Mouse (Mus musculus) ES-Bruce4 (cell line): ENCODE data around the gene Mrrf.

ENCODE experiments used
- CTCF ChIP-seq: IDR thresholded peaks from one replicate; pipeline ENCODE4 v1.8.1; 2011; ENCODE audit warnings: low read depth, low read length
- POLR2A ChIP-seq: IDR thresholded peaks from one replicate; pipeline ENCODE4 v1.8.1; 2011; ENCODE audit warnings: low read length; ENCODE audit not compliant: insufficient read depth

DNA sequence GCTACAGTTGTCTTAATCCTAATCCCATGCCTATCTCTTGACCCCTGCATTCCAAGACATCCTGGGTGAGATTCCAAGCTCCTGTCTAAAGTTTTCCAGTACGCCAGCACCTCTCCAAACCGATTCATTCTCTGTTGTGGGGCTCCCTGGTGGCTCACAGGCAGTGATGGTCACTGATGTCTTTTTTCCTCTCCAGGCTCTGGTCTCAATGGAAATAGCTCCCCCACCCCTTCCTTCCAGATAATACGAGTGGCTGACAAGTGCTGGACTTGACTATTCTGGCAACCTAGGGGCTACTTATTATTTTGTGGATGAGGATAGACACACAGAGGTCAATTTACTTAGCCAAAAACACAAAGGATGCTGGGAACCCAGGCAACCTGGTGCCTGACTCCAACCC, 60.8 kb downstream of the Mrrf start:
- no peak for TF ChIP-seq CTCF
- no peak for TF ChIP-seq POLR2A
